9 mouse cellular contexts compared by ENCODE assay signal in the genomic region with DNA sequence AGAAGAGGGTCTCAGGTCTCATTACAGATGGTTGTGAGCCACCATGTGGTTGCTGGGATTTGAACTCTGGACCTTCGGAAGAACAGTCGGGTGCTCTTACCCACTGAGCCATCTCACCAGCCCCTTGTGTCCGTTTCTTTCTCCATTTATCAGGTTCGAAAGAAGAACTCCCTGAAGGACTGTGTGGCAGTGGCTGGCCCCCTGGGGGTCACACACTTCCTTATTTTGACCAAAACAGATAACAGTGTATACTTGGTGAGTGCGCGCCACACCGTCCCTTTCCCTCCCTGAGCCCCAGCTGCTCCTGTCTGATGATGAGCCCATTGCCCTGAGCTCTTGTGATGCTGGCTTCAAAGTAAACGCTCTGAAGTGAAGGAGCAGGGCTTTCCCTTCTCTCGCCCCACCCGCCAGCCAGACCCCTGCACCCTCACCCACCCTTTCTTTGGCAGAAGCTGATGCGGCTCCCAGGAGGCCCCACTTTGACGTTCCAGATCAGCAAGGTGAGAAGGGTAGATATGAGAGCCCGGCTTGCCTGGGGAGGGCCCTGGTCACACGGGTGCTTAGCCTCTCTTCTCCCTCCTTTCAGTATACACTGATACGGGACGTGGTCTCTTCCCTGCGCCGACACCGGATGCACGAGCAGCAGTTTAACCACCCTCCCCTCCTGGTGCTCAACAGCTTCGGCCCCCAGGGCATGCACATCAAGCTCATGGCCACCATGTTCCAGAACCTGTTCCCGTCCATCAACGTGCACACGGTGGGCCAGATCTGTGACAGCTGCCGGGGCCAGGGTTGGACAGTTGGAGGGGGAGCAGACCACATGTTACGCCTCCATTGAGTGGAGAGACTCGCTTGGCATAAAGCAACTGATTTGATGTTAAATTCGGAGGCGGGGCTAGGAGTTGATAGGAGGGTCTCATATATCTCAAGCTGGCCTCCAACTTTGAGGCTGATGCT. TPM values are rescaled to one million over a fixed set of nuclear protein-coding genes. Genes with fewer than 3 reads are reported as not detected.
A peak's percentile ranks its signal among the peaks of the same experiment; 100 is the strongest.
DNase-seq lines count a peak whose midpoint lies in the region; ATAC-seq and TF ChIP-seq lines count a peak whose summit lies in the region.
"Had no signal": no experiment of that assay in that cellular context is flagged by ENCODE, and none has a peak within 500 bp of the region (broad histone marks: within the 10 kb centered on the region; RNA-seq: fewer than 3 reads in every experiment).

No protein-coding gene starts in this region.

- no peaks in the 10 kb centered on the region; the same call in 1 of the 2 replicates for H3K9me3 ChIP-seq in heart, embryonic 15.5 days (replicated peaks)
- no peaks in the 10 kb centered on the region for H3K9me3 ChIP-seq in hindbrain, embryonic 16.5 days (ENCODE audit: control insufficient read depth, low read length)
- H3K9me3 ChIP-seq in midbrain, embryonic 14.5 days (ENCODE audit: control insufficient read depth, low read length), result no peaks in the 10 kb centered on the region

- TF ChIP-seq CTCF in bone marrow, adult 2 months (IDR thresholded peaks at IDR 0.05; ENCODE audit: control insufficient read depth, insufficient read depth, low read length), result no peak

- WGBS in heart, embryonic 15.5 days, result 78% methylated on average over 29 of the region's 29 CpGs
- WGBS in bone marrow, adult 2 months, result 58% methylated on average over 29 of the region's 29 CpGs
- 87% methylated on average over 29 of the region's 29 CpGs for WGBS in hindbrain, embryonic 16.5 days
- 89% methylated on average over 29 of the region's 29 CpGs for WGBS in midbrain, embryonic 14.5 days

- TF ChIP-seq POLR2A in bone marrow, adult 2 months (IDR thresholded peaks at IDR 0.05; ENCODE audit: borderline replicate concordance, control insufficient read depth, low read depth, low read length), result no peak

- peaks cover 51% of the 10 kb centered on the region for H3K36me3 ChIP-seq in heart, embryonic 15.5 days
- peaks cover 42% of the 10 kb centered on the region for H3K36me3 ChIP-seq in hindbrain, embryonic 16.5 days (ENCODE audit: control insufficient read depth, insufficient read depth, low read length)
- H3K36me3 ChIP-seq in midbrain, embryonic 14.5 days (ENCODE audit: control insufficient read depth, insufficient read depth, low read length), result peaks cover 52% of the 10 kb centered on the region

- no peak for ATAC-seq in heart, embryonic 15.5 days (replicated peaks; ENCODE audit: insufficient number of reproducible peaks, insufficient read depth, low FRiP score, low read depth)
- ATAC-seq in hindbrain, embryonic 16.5 days, result no peak
- no peak for ATAC-seq in midbrain, embryonic 14.5 days (ENCODE audit: low FRiP score, low TSS enrichment)
- ATAC-seq in CD4-positive, CD25-positive, alpha-beta regulatory T cell, adult 4 months, result no peak

- peaks cover 10% of the 10 kb centered on the region for H3K4me1 ChIP-seq in heart, embryonic 15.5 days (replicated peaks)
- peaks cover 2% of the 10 kb centered on the region; the same call in 1 of the 2 replicates for H3K4me1 ChIP-seq in bone marrow, adult 2 months (ENCODE audit: control insufficient read depth, insufficient read depth, low read length)
- peaks cover 11% of the 10 kb centered on the region for H3K4me1 ChIP-seq in hindbrain, embryonic 16.5 days (ENCODE audit: control insufficient read depth, insufficient read depth, low read depth, low read length)
- no peaks in the 10 kb centered on the region for H3K4me1 ChIP-seq in midbrain, embryonic 14.5 days (ENCODE audit: control insufficient read depth, insufficient read depth, low read length)

- intact Hi-C loops in heart, postnatal 14 days (cut with DNase I), result no loop called here

- H3K27ac ChIP-seq in heart, embryonic 15.5 days, result no peak overlapping the region
- peak overlapping the region; percentile 46 for H3K27ac ChIP-seq in bone marrow, adult 2 months (ENCODE audit: control insufficient read depth, insufficient read depth, low read depth, low read length, poor library complexity)
- no peak overlapping the region for H3K27ac ChIP-seq in hindbrain, embryonic 16.5 days (ENCODE audit: low read depth, low read length)
- H3K27ac ChIP-seq in midbrain, embryonic 14.5 days (replicated peaks; ENCODE audit: low read depth, low read length), result no peak overlapping the region

- H3K4me3 ChIP-seq in heart, embryonic 15.5 days, result peak overlapping the region; percentile 91
- peak overlapping the region; percentile 6 for H3K4me3 ChIP-seq in bone marrow, adult 2 months (replicated peaks; ENCODE audit: control insufficient read depth, low read depth, low read length)
- no peak overlapping the region for H3K4me3 ChIP-seq in hindbrain, embryonic 16.5 days (ENCODE audit: low read length)
- H3K4me3 ChIP-seq in midbrain, embryonic 14.5 days (replicated peaks; ENCODE audit: low read depth, low read length), result 0 out of 2 replicates have a peak overlapping the region, but pooled peaks have one; percentile 86

- no peak overlapping the region for H3K9ac ChIP-seq in heart, embryonic 15.5 days
- H3K9ac ChIP-seq in hindbrain, embryonic 16.5 days (ENCODE audit: low read depth, low read length), result no peak overlapping the region
- no peak overlapping the region for H3K9ac ChIP-seq in midbrain, embryonic 14.5 days (replicated peaks; ENCODE audit: low read length)

- no peak for DNase-seq in heart, postnatal 14 days
- DNase-seq in midbrain, embryonic 14.5 days, result no peak
- no peak for DNase-seq in MN1 (ENCODE audit: low spot score)
- DNase-seq in kidney, adult 11 months, result no peak
- DNase-seq: retina, postnatal 1 day had no signal

- no peaks in the 10 kb centered on the region for H3K27me3 ChIP-seq in heart, embryonic 15.5 days
- no peaks in the 10 kb centered on the region for H3K27me3 ChIP-seq in hindbrain, embryonic 16.5 days (replicated peaks; ENCODE audit: control insufficient read depth, insufficient read depth, low read length)
- no peaks in the 10 kb centered on the region for H3K27me3 ChIP-seq in midbrain, embryonic 14.5 days (ENCODE audit: control insufficient read depth, insufficient read depth, low read length)

- H3K4me2 ChIP-seq in heart, embryonic 15.5 days, result peak overlapping the region; percentile 89
- peak overlapping the region; percentile 21; the same call in 1 of the 2 replicates for H3K4me2 ChIP-seq in hindbrain, embryonic 16.5 days (ENCODE audit: low read length)
- H3K4me2 ChIP-seq in midbrain, embryonic 14.5 days (ENCODE audit: low read length), result peak overlapping the region; percentile 87

RNA-seq across cellular contexts. Expression of gene Ppan, which starts 1.5 kb away (rescaled TPM):
- 31.1 and 40.4 TPM in 2 replicates for polyA plus RNA-seq in heart, embryonic 15.5 days (2015; fragmentation: Nextera tagmentation; extraction: Ambion mirVana)
- total RNA-seq in heart, postnatal 14 days (2021), result 1 to 10 TPM; 7.2 to 9.3 TPM
- 41.9 and 69.7 TPM in 2 replicates for polyA plus RNA-seq in bone marrow, adult 2 months (2011; ENCODE audit: insufficient read depth, insufficient read length, low replicate concordance, missing spikeins)
- polyA plus RNA-seq in hindbrain, embryonic 16.5 days (2015; fragmentation: Nextera tagmentation; extraction: Ambion mirVana), result 44.4 and 48.0 TPM in 2 replicates
- polyA plus RNA-seq in midbrain, embryonic 14.5 days (2014; fragmentation: Nextera tagmentation; extraction: Ambion mirVana), result 39.8 and 43.9 TPM in 2 replicates
- 10 to 100 TPM; 24.1 to 36.4 TPM for polyA plus RNA-seq in CD4-positive, CD25-positive, alpha-beta regulatory T cell, adult 4 months (2017; shearing (Covaris generic))

RNA-seq across cellular contexts. Expression of gene Eif3g, which starts 9.0 kb away (rescaled TPM):
- 183 and 207 TPM in 2 replicates for polyA plus RNA-seq in heart, embryonic 15.5 days (2015; fragmentation: Nextera tagmentation; extraction: Ambion mirVana)
- 10 to 100 TPM; 93.5 to 99.7 TPM for total RNA-seq in heart, postnatal 14 days (2021)
- polyA plus RNA-seq in bone marrow, adult 2 months (2011; ENCODE audit: insufficient read depth, insufficient read length, low replicate concordance, missing spikeins), result 62.7 and 99.1 TPM in 2 replicates
- polyA plus RNA-seq in hindbrain, embryonic 16.5 days (2015; fragmentation: Nextera tagmentation; extraction: Ambion mirVana), result 243 and 247 TPM in 2 replicates
- 231 and 234 TPM in 2 replicates for polyA plus RNA-seq in midbrain, embryonic 14.5 days (2014; fragmentation: Nextera tagmentation; extraction: Ambion mirVana)
- 100 to 1,000 TPM; 200 to 213 TPM for polyA plus RNA-seq in CD4-positive, CD25-positive, alpha-beta regulatory T cell, adult 4 months (2017; shearing (Covaris generic))

RNA-seq across cellular contexts. Expression of gene Angptl6, which starts 9.9 kb away (rescaled TPM):
- polyA plus RNA-seq in heart, embryonic 15.5 days (2015; fragmentation: Nextera tagmentation; extraction: Ambion mirVana), result 2.0 and 3.3 TPM in 2 replicates
- total RNA-seq in heart, postnatal 14 days (2021), result 1 to 10 TPM; 1.9 TPM
- 1.6 TPM in 1 of 2 replicates, not detected in the other for polyA plus RNA-seq in bone marrow, adult 2 months (2011; ENCODE audit: insufficient read depth, insufficient read length, low replicate concordance, missing spikeins)
- polyA plus RNA-seq in hindbrain, embryonic 16.5 days (2015; fragmentation: Nextera tagmentation; extraction: Ambion mirVana), result 15.6 and 18.1 TPM in 2 replicates
- polyA plus RNA-seq in midbrain, embryonic 14.5 days (2014; fragmentation: Nextera tagmentation; extraction: Ambion mirVana), result 11.1 and 14.4 TPM in 2 replicates
- polyA plus RNA-seq in CD4-positive, CD25-positive, alpha-beta regulatory T cell, adult 4 months (2017; shearing (Covaris generic)), result 1 to 10 TPM in 1 of 2 experiments, under 1 TPM in 1; 0.43 to 1.1 TPM

RNA-seq across cellular contexts. Expression of gene A230050P20Rik, which starts 21.0 kb away (rescaled TPM):
- polyA plus RNA-seq in heart, embryonic 15.5 days (2015; fragmentation: Nextera tagmentation; extraction: Ambion mirVana), result 7.1 and 13.4 TPM in 2 replicates
- total RNA-seq in heart, postnatal 14 days (2021), result 1 to 10 TPM; 4.6 to 5.0 TPM
- 13.1 and 28.5 TPM in 2 replicates for polyA plus RNA-seq in bone marrow, adult 2 months (2011; ENCODE audit: insufficient read depth, insufficient read length, low replicate concordance, missing spikeins)
- 18.1 and 22.6 TPM in 2 replicates for polyA plus RNA-seq in hindbrain, embryonic 16.5 days (2015; fragmentation: Nextera tagmentation; extraction: Ambion mirVana)
- polyA plus RNA-seq in midbrain, embryonic 14.5 days (2014; fragmentation: Nextera tagmentation; extraction: Ambion mirVana), result 1.3 and 1.9 TPM in 2 replicates
- polyA plus RNA-seq in CD4-positive, CD25-positive, alpha-beta regulatory T cell, adult 4 months (2017; shearing (Covaris generic)), result 10 to 100 TPM; 13.8 to 24.3 TPM

Comparison
In these comparisons a context has a peak if more than half of its experiments do, and no peak if none do; other contexts are left out.
1. H3K4me2 ChIP-seq: peak in every context shown above with its lines; median percentile 89 in heart, embryonic 15.5 days; 87 in midbrain, embryonic 14.5 days; 21 in hindbrain, embryonic 16.5 days.